Mouse (Mus musculus): ENCODE data around the gene Hsd17b2. TPM values are rescaled to one million over a fixed set of nuclear protein-coding genes. Genes with fewer than 3 reads are reported as not detected.

Hsd17b2 gene
- polyA plus RNA-seq, 1 experiment from 2014 or later: 189 TPM

DNA sequence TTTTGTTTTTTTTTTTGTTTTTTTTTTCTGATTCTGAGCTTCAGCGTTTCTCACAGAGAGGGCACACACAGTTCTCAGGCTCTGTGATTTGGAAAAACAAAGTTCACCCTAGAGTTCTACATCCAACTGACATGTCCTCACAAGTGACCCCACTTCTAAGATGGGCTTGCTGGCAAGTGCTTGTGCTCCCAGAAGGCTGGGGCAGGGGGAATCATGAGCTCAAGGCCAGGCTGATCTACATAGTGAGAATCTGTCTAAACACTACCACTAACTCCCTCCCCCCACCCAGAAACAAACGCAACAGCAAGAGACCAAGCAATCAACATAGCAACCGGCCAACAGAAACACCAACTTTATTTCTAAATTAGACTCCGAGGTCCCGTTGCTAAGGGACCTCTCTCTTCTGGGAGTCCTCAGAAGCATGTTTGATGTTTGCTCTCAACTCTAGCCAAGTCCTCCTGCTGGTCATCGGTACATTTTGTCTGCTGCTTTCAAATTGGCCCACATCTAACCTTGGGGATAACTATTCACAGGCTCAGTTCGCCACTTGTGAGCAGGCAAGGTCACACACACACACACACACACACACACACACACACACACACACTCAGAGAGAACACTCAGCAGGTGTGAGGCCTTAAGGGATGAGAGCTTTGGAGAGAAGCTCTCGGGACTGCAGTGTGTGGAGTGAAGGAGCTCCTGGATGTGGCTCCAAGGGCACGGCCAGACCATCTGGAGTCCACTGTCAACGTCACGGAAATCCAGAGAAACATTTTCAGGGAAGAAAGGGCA is 77.0 kb downstream of the Hsd17b2 start:
- 74% methylated on average over 11 of the region's 11 CpGs for WGBS (ENCODE audit: insufficient replicate concordance)
- no peak for DNase-seq
- no peaks in the 10 kb centered on the region for H3K9me3 ChIP-seq (ENCODE audit: low read length)

DNA sequence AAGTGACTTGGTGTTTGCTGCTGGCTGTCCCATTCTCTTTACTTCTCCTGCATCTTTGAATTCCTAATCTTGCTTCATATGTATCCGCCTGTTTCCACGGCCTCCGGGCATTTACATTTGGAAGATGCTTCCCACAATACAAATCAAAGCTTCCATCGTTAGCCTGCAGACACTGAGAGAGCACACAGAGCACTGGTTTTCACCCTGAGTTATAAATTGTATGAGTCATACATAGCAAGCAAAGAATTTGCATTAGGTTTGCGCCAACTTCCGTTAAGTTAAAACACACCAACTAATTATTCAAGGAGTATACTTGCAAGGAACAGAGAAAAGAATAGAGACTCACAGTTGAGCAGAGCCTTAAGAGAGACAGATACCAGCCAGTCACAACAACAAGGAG is 77.6 kb downstream of the Hsd17b2 start:
- Histone ChIP-seq H3K4me2 (ENCODE audit: low read depth, low read length) (no peak overlapping the region), H3K9me3 (ENCODE audit: low read length) (no peaks in the 10 kb centered on the region), H3K4me1 (ENCODE audit: insufficient read depth) (no peaks in the 10 kb centered on the region), H3K27ac (ENCODE audit: low read depth) (no peak overlapping the region), H3K9ac (replicated peaks) (no peak overlapping the region), H3K4me3 (ENCODE audit: low read depth, low read length) (no peak overlapping the region), H3K27me3 (ENCODE audit: insufficient read depth, low read length) (0 out of 2 replicates have a peak, but pooled peaks cover 4% of the 10 kb centered on the region), H3K36me3 (replicated peaks; ENCODE audit: insufficient read depth, low read length) (no peaks in the 10 kb centered on the region)
- DNase-seq (no peak), ATAC-seq (no peak)
- WGBS (ENCODE audit: insufficient replicate concordance): 89% methylated on average over 6 of the region's 6 CpGs
- TF ChIP-seq CTCF (IDR thresholded peaks at IDR 0.05; ENCODE audit: low read depth) (no peak), EP300 (IDR thresholded peaks at IDR 0.05; ENCODE audit: low read depth) (no peak)

More for the DNA sequence above, 77.0 kb downstream of the Hsd17b2 start:
- Histone ChIP-seq H3K4me3 (ENCODE audit: low read depth, low read length) (no peak overlapping the region), H3K36me3 (replicated peaks; ENCODE audit: insufficient read depth, low read length) (no peaks in the 10 kb centered on the region), H3K4me1 (ENCODE audit: insufficient read depth) (no peaks in the 10 kb centered on the region), H3K27me3 (ENCODE audit: insufficient read depth, low read length) (0 out of 2 replicates have a peak, but pooled peaks cover 4% of the 10 kb centered on the region), H3K4me2 (ENCODE audit: low read depth, low read length) (no peak overlapping the region), H3K27ac (ENCODE audit: low read depth) (no peak overlapping the region), H3K9ac (replicated peaks) (no peak overlapping the region)
- ATAC-seq: no peak
- TF ChIP-seq EP300 (IDR thresholded peaks at IDR 0.05; ENCODE audit: low read depth) (no peak), CTCF (IDR thresholded peaks at IDR 0.05; ENCODE audit: low read depth) (no peak)

DNA sequence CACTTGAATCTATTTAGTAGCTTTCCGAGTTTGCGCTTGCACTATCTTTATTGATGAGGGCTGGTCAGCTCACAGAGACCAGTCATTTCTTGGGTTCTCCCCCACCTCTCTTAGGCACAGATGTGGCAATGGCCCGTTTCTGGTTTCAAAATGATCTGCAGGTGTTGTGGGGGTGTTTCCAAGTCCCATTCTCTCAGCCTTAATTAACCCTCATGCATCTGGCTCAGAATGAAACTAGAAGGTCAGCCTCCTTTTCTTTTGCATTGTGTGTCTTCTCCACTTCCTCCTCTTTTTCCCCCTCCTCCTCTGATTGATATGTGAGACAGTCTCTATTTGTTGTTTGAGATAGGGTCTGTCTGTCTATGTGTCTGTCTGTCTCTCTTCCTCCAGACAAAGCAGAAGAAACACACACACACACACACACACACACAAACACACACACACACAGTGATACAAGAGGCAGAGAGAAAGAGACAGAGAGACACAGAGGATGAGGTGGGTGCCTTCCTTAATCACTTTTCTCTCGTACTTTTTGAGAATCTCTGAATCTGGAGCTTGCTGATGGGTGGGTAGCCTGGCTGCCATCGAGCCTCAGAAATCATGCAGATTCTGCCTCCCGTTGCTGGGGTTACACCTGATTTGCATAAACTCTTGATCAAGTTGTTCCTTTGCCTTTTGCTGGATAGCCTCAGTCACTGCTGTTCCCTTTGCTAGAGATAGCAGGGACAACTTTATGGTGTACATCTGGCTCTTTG is 79.8 kb downstream of the Hsd17b2 start:
- WGBS (ENCODE audit: insufficient replicate concordance): 60% methylated on average over 6 of the region's 6 CpGs
- Histone ChIP-seq H3K4me1 (ENCODE audit: insufficient read depth) (no peaks in the 10 kb centered on the region), H3K27me3 (ENCODE audit: insufficient read depth, low read length) (0 out of 2 replicates have a peak, but pooled peaks cover 4% of the 10 kb centered on the region), H3K36me3 (replicated peaks; ENCODE audit: insufficient read depth, low read length) (no peaks in the 10 kb centered on the region), H3K4me2 (ENCODE audit: low read depth, low read length) (no peak overlapping the region), H3K9ac (replicated peaks) (no peak overlapping the region), H3K9me3 (ENCODE audit: low read length) (no peaks in the 10 kb centered on the region), H3K4me3 (ENCODE audit: low read depth, low read length) (no peak overlapping the region), H3K27ac (ENCODE audit: low read depth) (no peak overlapping the region)
- no peak for TF ChIP-seq EP300 (IDR thresholded peaks at IDR 0.05; ENCODE audit: low read depth)
- TF ChIP-seq CTCF (IDR thresholded peaks at IDR 0.05; ENCODE audit: low read depth): no peak
- ATAC-seq (no peak), DNase-seq (no peak)

DNA sequence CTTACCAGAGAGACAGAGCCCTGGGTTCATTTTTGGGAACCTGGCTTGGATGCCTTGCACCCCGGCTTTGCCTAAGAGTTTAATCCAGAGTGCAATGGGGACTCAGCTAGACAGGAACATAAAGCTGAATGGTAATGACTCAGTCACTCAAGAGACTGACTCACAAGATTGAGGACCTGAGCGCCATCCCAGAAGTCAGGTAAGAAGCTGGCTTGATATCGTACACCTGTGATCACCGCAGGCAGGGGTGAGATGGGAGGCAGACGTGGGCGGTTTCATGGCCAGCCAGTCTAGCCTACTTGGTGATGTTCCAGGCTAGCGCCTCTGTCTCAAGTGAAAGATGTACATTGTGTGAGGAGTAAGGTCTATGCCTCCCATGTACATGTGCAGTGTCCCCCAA is 81.3 kb downstream of the Hsd17b2 start:
- whole genome bisulfite sequencing (ENCODE audit: insufficient replicate concordance): 84% methylated on average over 7 of the region's 7 CpGs
- no peak overlapping the region for H3K4me2 ChIP-seq (ENCODE audit: low read depth, low read length)
- ATAC-seq: no peak

DNA sequence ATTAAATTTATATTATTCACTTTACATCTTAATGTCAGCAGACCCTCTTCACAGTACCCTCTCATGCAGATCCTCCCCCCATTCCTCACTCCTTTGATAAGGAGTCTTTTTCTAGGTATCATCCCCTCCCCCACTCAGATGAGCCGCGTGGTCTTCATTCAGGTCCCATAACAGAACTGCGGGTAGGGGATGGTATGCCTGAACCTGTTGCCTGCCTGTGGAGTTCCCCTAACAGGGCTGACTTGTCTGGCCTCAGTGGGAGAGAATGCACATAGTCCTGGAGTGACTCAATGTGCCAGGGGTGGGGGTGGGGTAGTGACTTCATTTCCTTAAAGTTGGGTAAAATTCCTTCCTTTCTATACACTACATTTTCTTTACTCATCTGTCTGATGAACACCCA is 84.7 kb downstream of the Hsd17b2 start:
- ATAC-seq: no peak

More for the DNA sequence above, 81.3 kb downstream of the Hsd17b2 start:
- no peak for TF ChIP-seq EP300 (IDR thresholded peaks at IDR 0.05; ENCODE audit: low read depth)
- TF ChIP-seq CTCF (IDR thresholded peaks at IDR 0.05; ENCODE audit: low read depth): no peak
- H3K4me3 ChIP-seq (ENCODE audit: low read depth, low read length): no peak overlapping the region
- no peak overlapping the region for H3K9ac ChIP-seq (replicated peaks)
- no peaks in the 10 kb centered on the region for H3K9me3 ChIP-seq (ENCODE audit: low read length)
- 0 out of 2 replicates have a peak, but pooled peaks cover 4% of the 10 kb centered on the region for H3K27me3 ChIP-seq (ENCODE audit: insufficient read depth, low read length)
- H3K36me3 ChIP-seq (replicated peaks; ENCODE audit: insufficient read depth, low read length): no peaks in the 10 kb centered on the region
- no peak overlapping the region for H3K27ac ChIP-seq (ENCODE audit: low read depth)
- DNase-seq: no peak
- H3K4me1 ChIP-seq (ENCODE audit: insufficient read depth): no peaks in the 10 kb centered on the region

DNA sequence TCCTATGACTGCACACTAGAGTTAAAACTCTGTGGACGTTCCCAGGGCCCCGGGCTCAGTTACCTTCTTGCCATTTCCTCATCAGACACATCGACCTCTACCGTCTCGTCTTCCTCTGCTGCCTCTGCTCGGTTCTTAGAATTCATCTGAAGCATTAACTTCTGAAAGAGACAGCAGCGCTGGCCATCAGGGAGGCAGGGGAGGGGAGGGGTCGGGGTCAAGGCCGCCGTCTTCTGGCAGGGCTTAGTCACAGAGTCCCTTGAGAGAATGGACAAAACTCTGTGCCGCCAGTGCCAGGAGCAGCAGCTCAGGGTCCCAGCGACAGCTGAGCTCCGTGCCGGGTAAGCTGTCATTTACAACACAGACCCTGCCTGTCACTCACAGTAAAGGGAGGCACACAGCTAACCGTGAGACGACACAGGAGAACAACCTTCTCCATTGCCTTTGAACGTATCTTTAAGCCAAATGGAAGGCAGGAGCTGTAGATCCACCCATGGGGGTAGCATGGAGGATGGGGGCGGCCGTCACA is 91.0 kb downstream of the Hsd17b2 start:
- no peak for DNase-seq
- WGBS (ENCODE audit: insufficient replicate concordance): 84% methylated on average over 19 of the region's 19 CpGs

More for the DNA sequence above, 84.7 kb downstream of the Hsd17b2 start:
- DNase-seq: no peak
- no peaks in the 10 kb centered on the region for H3K27me3 ChIP-seq (ENCODE audit: insufficient read depth, low read length)
- 72% methylated on average over 3 of the region's 3 CpGs for WGBS (ENCODE audit: insufficient replicate concordance)
- no peak for TF ChIP-seq CTCF (IDR thresholded peaks at IDR 0.05; ENCODE audit: low read depth)
- no peak for TF ChIP-seq EP300 (IDR thresholded peaks at IDR 0.05; ENCODE audit: low read depth)
- no peak overlapping the region for H3K9ac ChIP-seq (replicated peaks)
- no peaks in the 10 kb centered on the region for H3K4me1 ChIP-seq (ENCODE audit: insufficient read depth)
- peaks cover 12% of the 10 kb centered on the region for H3K36me3 ChIP-seq (replicated peaks; ENCODE audit: insufficient read depth, low read length)
- no peak overlapping the region for H3K4me3 ChIP-seq (ENCODE audit: low read depth, low read length)
- H3K9me3 ChIP-seq (ENCODE audit: low read length): no peaks in the 10 kb centered on the region
- H3K27ac ChIP-seq (ENCODE audit: low read depth): no peak overlapping the region
- no peak overlapping the region for H3K4me2 ChIP-seq (ENCODE audit: low read depth, low read length)

More for the DNA sequence above, 91.0 kb downstream of the Hsd17b2 start:
- TF ChIP-seq CTCF (IDR thresholded peaks at IDR 0.05; ENCODE audit: low read depth) (no peak), EP300 (IDR thresholded peaks at IDR 0.05; ENCODE audit: low read depth) (no peak)
- ATAC-seq: no peak
- H3K36me3 ChIP-seq (replicated peaks; ENCODE audit: insufficient read depth, low read length): peaks cover 41% of the 10 kb centered on the region
- no peaks in the 10 kb centered on the region for H3K9me3 ChIP-seq (ENCODE audit: low read length)
- H3K4me2 ChIP-seq (ENCODE audit: low read depth, low read length): no peak overlapping the region
- no peak overlapping the region for H3K27ac ChIP-seq (ENCODE audit: low read depth)
- H3K4me3 ChIP-seq (ENCODE audit: low read depth, low read length): no peak overlapping the region
- no peak overlapping the region for H3K9ac ChIP-seq (replicated peaks)
- no peaks in the 10 kb centered on the region for H3K27me3 ChIP-seq (ENCODE audit: insufficient read depth, low read length)
- no peaks in the 10 kb centered on the region for H3K4me1 ChIP-seq (ENCODE audit: insufficient read depth)

All from liver, postnatal 0 days (tissue).